Mouse (Mus musculus): Measurements from ENCODE around the gene Dera. TPM values are rescaled to one million over a fixed set of nuclear protein-coding genes. Genes with fewer than 3 reads are reported as not detected.
"Not testable (repeated sequence)": the region's sequence is repeated elsewhere in the genome, so short reads cannot be mapped to it uniquely, and the experiment has no call there.

The Dera gene
- 40.8 and 46.2 TPM in 2 replicates for polyA plus RNA-seq (2015; fragmentation: Nextera tagmentation; extraction: Ambion mirVana)

GRCm38 (mm10) chr6:137754056-137754856, at the start of gene Dera:
Gene Dera, plus strand, starts transcription at chr6:137754546.
- peak; percentile 88 for ATAC-seq (replicated peaks; ENCODE audit: extremely low read depth, insufficient read depth, low FRiP score)
- 11% methylated on average over 26 of the region's 26 CpGs for WGBS
- Histone ChIP-seq H3K9ac (ENCODE audit: low read length) (peak within 1 kb of the TSS; percentile 88), H3K36me3 (ENCODE audit: control insufficient read depth, insufficient read depth) (peaks cover 19% of the 10 kb centered on the region), H3K27me3 (ENCODE audit: control insufficient read depth, insufficient read depth, low read length) (no peaks in the 10 kb centered on the region), H3K9me3 (replicated peaks; ENCODE audit: control insufficient read depth, low read length) (no peaks in the 10 kb centered on the region), H3K4me3 (ENCODE audit: low read length) (peak within 1 kb of the TSS; percentile 89), H3K4me2 (ENCODE audit: low read depth, low read length) (peak within 1 kb of the TSS; percentile 68), H3K27ac (ENCODE audit: low read length) (peak within 1 kb of the TSS; percentile 67), H3K4me1 (ENCODE audit: control insufficient read depth, insufficient read depth, low read length) (peaks cover 11% of the 10 kb centered on the region)

- WGBS, result 90% methylated on average over 10 of the region's 10 CpGs
- Histone ChIP-seq H3K9ac (ENCODE audit: low read length) (no peak overlapping the region), H3K36me3 (ENCODE audit: control insufficient read depth, insufficient read depth) (no peaks in the 10 kb centered on the region), H3K4me1 (ENCODE audit: control insufficient read depth, insufficient read depth, low read length) (peaks cover 14% of the 10 kb centered on the region), H3K9me3 (replicated peaks; ENCODE audit: control insufficient read depth, low read length) (no peaks in the 10 kb centered on the region), H3K27ac (ENCODE audit: low read length) (no peak overlapping the region), H3K4me3 (ENCODE audit: low read length) (no peak overlapping the region), H3K27me3 (ENCODE audit: control insufficient read depth, insufficient read depth, low read length) (no peaks in the 10 kb centered on the region), H3K4me2 (ENCODE audit: low read depth, low read length) (no peak overlapping the region)
- ATAC-seq (replicated peaks; ENCODE audit: extremely low read depth, insufficient read depth, low FRiP score), result no peak
These were observed 48.1 kb upstream of the Dera start for GRCm38 (mm10) chr6:137706209-137706608.

GRCm38 (mm10) chr6:137708726-137709405, 45.5 kb upstream of the Dera start:
- not testable (repeated sequence) for H3K36me3 ChIP-seq (ENCODE audit: control insufficient read depth, insufficient read depth); H3K27ac ChIP-seq (ENCODE audit: low read length); H3K9me3 ChIP-seq (replicated peaks; ENCODE audit: control insufficient read depth, low read length); H3K4me1 ChIP-seq (ENCODE audit: control insufficient read depth, insufficient read depth, low read length); H3K9ac ChIP-seq (ENCODE audit: low read length); H3K27me3 ChIP-seq (ENCODE audit: control insufficient read depth, insufficient read depth, low read length); H3K4me3 ChIP-seq (ENCODE audit: low read length); ATAC-seq (replicated peaks; ENCODE audit: extremely low read depth, insufficient read depth, low FRiP score); H3K4me2 ChIP-seq (ENCODE audit: low read depth, low read length)
- 75% methylated on average over 13 of the region's 13 CpGs for WGBS

- Histone ChIP-seq H3K9ac (ENCODE audit: low read length) (no peak overlapping the region), H3K36me3 (ENCODE audit: control insufficient read depth, insufficient read depth) (no peaks in the 10 kb centered on the region), H3K4me1 (ENCODE audit: control insufficient read depth, insufficient read depth, low read length) (no peaks in the 10 kb centered on the region), H3K4me2 (ENCODE audit: low read depth, low read length) (no peak overlapping the region), H3K27me3 (ENCODE audit: control insufficient read depth, insufficient read depth, low read length) (no peaks in the 10 kb centered on the region), H3K9me3 (replicated peaks; ENCODE audit: control insufficient read depth, low read length) (no peaks in the 10 kb centered on the region), H3K27ac (ENCODE audit: low read length) (no peak overlapping the region), H3K4me3 (ENCODE audit: low read length) (no peak overlapping the region)
- WGBS, result 60% methylated on average over 14 of the region's 14 CpGs
- no peak for ATAC-seq (replicated peaks; ENCODE audit: extremely low read depth, insufficient read depth, low FRiP score)
These were observed 43.9 kb upstream of the Dera start for GRCm38 (mm10) chr6:137710179-137711037.

GRCm38 (mm10) chr6:137712654-137713309, 41.6 kb upstream of the Dera start:
- Histone ChIP-seq H3K36me3 (ENCODE audit: control insufficient read depth, insufficient read depth) (no peaks in the 10 kb centered on the region), H3K4me3 (ENCODE audit: low read length) (no peak overlapping the region), H3K9ac (ENCODE audit: low read length) (no peak overlapping the region), H3K4me1 (ENCODE audit: control insufficient read depth, insufficient read depth, low read length) (no peaks in the 10 kb centered on the region), H3K27me3 (ENCODE audit: control insufficient read depth, insufficient read depth, low read length) (no peaks in the 10 kb centered on the region), H3K9me3 (replicated peaks; ENCODE audit: control insufficient read depth, low read length) (no peaks in the 10 kb centered on the region), H3K4me2 (ENCODE audit: low read depth, low read length) (no peak overlapping the region), H3K27ac (ENCODE audit: low read length) (peak overlapping the region; percentile 34)
- 60% methylated on average over 7 of the region's 7 CpGs for WGBS
- no peak for ATAC-seq (replicated peaks; ENCODE audit: extremely low read depth, insufficient read depth, low FRiP score)

GRCm38 (mm10) chr6:137713310-137713664, 41.1 kb upstream of the Dera start:
- no peaks in the 10 kb centered on the region for H3K4me1 ChIP-seq (ENCODE audit: control insufficient read depth, insufficient read depth, low read length)
- H3K4me3 ChIP-seq (ENCODE audit: low read length), result no peak overlapping the region
- H3K9ac ChIP-seq (ENCODE audit: low read length), result no peak overlapping the region
- WGBS, result 72% methylated on average over 3 of the region's 3 CpGs
- no peaks in the 10 kb centered on the region for H3K27me3 ChIP-seq (ENCODE audit: control insufficient read depth, insufficient read depth, low read length)
- H3K36me3 ChIP-seq (ENCODE audit: control insufficient read depth, insufficient read depth), result no peaks in the 10 kb centered on the region
- no peak overlapping the region for H3K4me2 ChIP-seq (ENCODE audit: low read depth, low read length)
- no peak for ATAC-seq (replicated peaks; ENCODE audit: extremely low read depth, insufficient read depth, low FRiP score)
- H3K27ac ChIP-seq (ENCODE audit: low read length), result peak overlapping the region; percentile 34
- H3K9me3 ChIP-seq (replicated peaks; ENCODE audit: control insufficient read depth, low read length), result no peaks in the 10 kb centered on the region

- ATAC-seq (replicated peaks; ENCODE audit: extremely low read depth, insufficient read depth, low FRiP score), result no peak
- H3K36me3 ChIP-seq (ENCODE audit: control insufficient read depth, insufficient read depth), result no peaks in the 10 kb centered on the region
- H3K27me3 ChIP-seq (ENCODE audit: control insufficient read depth, insufficient read depth, low read length), result no peaks in the 10 kb centered on the region
- no peaks in the 10 kb centered on the region for H3K4me1 ChIP-seq (ENCODE audit: control insufficient read depth, insufficient read depth, low read length)
- H3K9ac ChIP-seq (ENCODE audit: low read length), result no peak overlapping the region
- H3K27ac ChIP-seq (ENCODE audit: low read length), result no peak overlapping the region
- WGBS, result 40% methylated on average over 5 of the region's 5 CpGs
- H3K9me3 ChIP-seq (replicated peaks; ENCODE audit: control insufficient read depth, low read length), result no peaks in the 10 kb centered on the region
- no peak overlapping the region for H3K4me3 ChIP-seq (ENCODE audit: low read length)
- no peak overlapping the region for H3K4me2 ChIP-seq (ENCODE audit: low read depth, low read length)
These were observed 37.5 kb upstream of the Dera start for GRCm38 (mm10) chr6:137716802-137717201.

GRCm38 (mm10) chr6:137722220-137722931, 32.0 kb upstream of the Dera start:
- H3K4me1 ChIP-seq (ENCODE audit: control insufficient read depth, insufficient read depth, low read length), result no peaks in the 10 kb centered on the region
- H3K4me2 ChIP-seq (ENCODE audit: low read depth, low read length), result no peak overlapping the region
- no peak overlapping the region for H3K4me3 ChIP-seq (ENCODE audit: low read length)
- no peak overlapping the region for H3K27ac ChIP-seq (ENCODE audit: low read length)
- no peaks in the 10 kb centered on the region for H3K27me3 ChIP-seq (ENCODE audit: control insufficient read depth, insufficient read depth, low read length)
- ATAC-seq (replicated peaks; ENCODE audit: extremely low read depth, insufficient read depth, low FRiP score), result no peak
- H3K9ac ChIP-seq (ENCODE audit: low read length), result no peak overlapping the region
- no peaks in the 10 kb centered on the region for H3K36me3 ChIP-seq (ENCODE audit: control insufficient read depth, insufficient read depth)
- H3K9me3 ChIP-seq (replicated peaks; ENCODE audit: control insufficient read depth, low read length), result no peaks in the 10 kb centered on the region
- WGBS, result 82% methylated on average over 15 of the region's 15 CpGs
